Mouse (Mus musculus): Measurements from ENCODE around the gene Phc3. TPM values are rescaled to one million over a fixed set of nuclear protein-coding genes. Genes with fewer than 3 reads are reported as not detected.

Phc3 gene
- polyA plus RNA-seq, 1 experiment = 4.6 TPM

GRCm38 (mm10) chr3:30958709-30959108 lies 10.5 kb downstream of the Phc3 start:
- no peak overlapping the region for H3ac ChIP-seq (ENCODE audit: control insufficient read depth, insufficient read length, low read depth)
- H3K79me3 ChIP-seq (ENCODE audit: low read depth) = peaks cover 3% of the 10 kb centered on the region
- no peaks in the 10 kb centered on the region for H3K27me3 ChIP-seq (ENCODE audit: control insufficient read depth, insufficient read depth, insufficient read length)
- peaks cover 92% of the 10 kb centered on the region for H3K36me3 ChIP-seq (ENCODE audit: control insufficient read depth, insufficient read depth)
- peaks cover 7% of the 10 kb centered on the region for H3K79me2 ChIP-seq (ENCODE audit: control insufficient read depth, insufficient read depth)
- no peak for TF ChIP-seq MAX (IDR thresholded peaks at IDR 0.05)
- no peak for TF ChIP-seq CTCF (IDR thresholded peaks at IDR 0.05; ENCODE audit: control insufficient read depth, insufficient read depth, insufficient read length)
- no peak for TF ChIP-seq FOSL1 (IDR thresholded peaks at IDR 0.05; ENCODE audit: insufficient read depth, low read length, poor library complexity, severe bottlenecking)
- TF ChIP-seq MYOG (IDR thresholded peaks at IDR 0.05; ENCODE audit: control insufficient read depth, extremely low read depth, insufficient read length) = no peak
- TF ChIP-seq CEBPB (IDR thresholded peaks at IDR 0.05; ENCODE audit: low read depth) = no peak
- TF ChIP-seq MYOD1 (IDR thresholded peaks at IDR 0.05; ENCODE audit: control insufficient read depth, insufficient read length, low read depth) = no peak
- TF ChIP-seq USF1 (IDR thresholded peaks at IDR 0.05; ENCODE audit: low read depth) = no peak
- no peak overlapping the region for H3K4me3 ChIP-seq (ENCODE audit: insufficient read depth, poor library complexity, severe bottlenecking)

- H3K36me3 ChIP-seq (ENCODE audit: control insufficient read depth, insufficient read depth) = peaks cover 88% of the 10 kb centered on the region
- no peak overlapping the region for H3K4me3 ChIP-seq (ENCODE audit: insufficient read depth, poor library complexity, severe bottlenecking)
- TF ChIP-seq MAX (IDR thresholded peaks at IDR 0.05) = no peak
- TF ChIP-seq FOSL1 (IDR thresholded peaks at IDR 0.05; ENCODE audit: insufficient read depth, low read length, poor library complexity, severe bottlenecking) = no peak
- TF ChIP-seq CEBPB (IDR thresholded peaks at IDR 0.05; ENCODE audit: low read depth) = no peak
- TF ChIP-seq USF1 (IDR thresholded peaks at IDR 0.05; ENCODE audit: low read depth) = no peak
- no peak for TF ChIP-seq CTCF (IDR thresholded peaks at IDR 0.05; ENCODE audit: control insufficient read depth, insufficient read depth, insufficient read length)
- TF ChIP-seq MYOD1 (IDR thresholded peaks at IDR 0.05; ENCODE audit: control insufficient read depth, insufficient read length, low read depth) = no peak
- no peak for TF ChIP-seq MYOG (IDR thresholded peaks at IDR 0.05; ENCODE audit: control insufficient read depth, extremely low read depth, insufficient read length)
- H3K79me2 ChIP-seq (ENCODE audit: control insufficient read depth, insufficient read depth) = no peaks in the 10 kb centered on the region
- no peaks in the 10 kb centered on the region for H3K27me3 ChIP-seq (ENCODE audit: control insufficient read depth, insufficient read depth, insufficient read length)
- H3K79me3 ChIP-seq (ENCODE audit: low read depth) = peaks cover 1% of the 10 kb centered on the region
- H3ac ChIP-seq (ENCODE audit: control insufficient read depth, insufficient read length, low read depth) = no peak overlapping the region
Measured at GRCm38 (mm10) chr3:30956327-30956726, 12.9 kb downstream of the Phc3 start.

- H3K79me3 ChIP-seq (ENCODE audit: low read depth) = peaks cover 1% of the 10 kb centered on the region
- H3K4me3 ChIP-seq (ENCODE audit: insufficient read depth, poor library complexity, severe bottlenecking) = no peak overlapping the region
- no peaks in the 10 kb centered on the region for H3K27me3 ChIP-seq (ENCODE audit: control insufficient read depth, insufficient read depth, insufficient read length)
- H3K36me3 ChIP-seq (ENCODE audit: control insufficient read depth, insufficient read depth) = peaks cover 79% of the 10 kb centered on the region
- H3K79me2 ChIP-seq (ENCODE audit: control insufficient read depth, insufficient read depth) = no peaks in the 10 kb centered on the region
- TF ChIP-seq USF1 (IDR thresholded peaks at IDR 0.05; ENCODE audit: low read depth) (no peak), CEBPB (IDR thresholded peaks at IDR 0.05; ENCODE audit: low read depth) (no peak), MYOD1 (IDR thresholded peaks at IDR 0.05; ENCODE audit: control insufficient read depth, insufficient read length, low read depth) (no peak)
- no peak overlapping the region for H3ac ChIP-seq (ENCODE audit: control insufficient read depth, insufficient read length, low read depth)
Measured at GRCm38 (mm10) chr3:30952273-30953070, 16.7 kb downstream of the Phc3 start.

DNA sequence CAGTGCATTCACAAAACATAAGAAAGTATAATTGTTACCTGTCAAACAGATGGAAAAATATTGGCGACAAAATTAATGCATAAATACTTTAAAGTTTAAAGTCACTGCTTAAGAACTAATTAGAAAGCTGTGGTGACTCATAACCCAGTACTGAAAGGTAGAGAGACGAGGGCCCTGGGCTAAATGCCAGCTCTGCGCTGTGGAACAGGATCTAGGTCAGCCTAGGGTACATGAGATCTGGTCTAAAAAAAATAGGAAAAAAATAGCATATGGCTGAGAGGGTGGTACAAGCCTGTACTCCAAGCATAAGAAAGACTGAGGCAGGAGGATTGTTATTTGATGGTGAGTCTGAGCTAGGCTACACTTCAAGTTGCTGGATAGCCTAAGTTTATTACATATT lies 17.6 kb downstream of the Phc3 start:
- Histone ChIP-seq H3K4me3 (ENCODE audit: insufficient read depth, poor library complexity, severe bottlenecking) (no peak overlapping the region), H3K79me3 (ENCODE audit: low read depth) (peaks cover 1% of the 10 kb centered on the region), H3K36me3 (ENCODE audit: control insufficient read depth, insufficient read depth) (peaks cover 82% of the 10 kb centered on the region), H3ac (ENCODE audit: control insufficient read depth, insufficient read length, low read depth) (no peak overlapping the region), H3K79me2 (ENCODE audit: control insufficient read depth, insufficient read depth) (no peaks in the 10 kb centered on the region), H3K27me3 (ENCODE audit: control insufficient read depth, insufficient read depth, insufficient read length) (no peaks in the 10 kb centered on the region)
- TF ChIP-seq MYOD1 (IDR thresholded peaks at IDR 0.05; ENCODE audit: control insufficient read depth, insufficient read length, low read depth) (no peak), CTCF (IDR thresholded peaks at IDR 0.05; ENCODE audit: control insufficient read depth, insufficient read depth, insufficient read length) (no peak), USF1 (IDR thresholded peaks at IDR 0.05; ENCODE audit: low read depth) (no peak), FOSL1 (IDR thresholded peaks at IDR 0.05; ENCODE audit: insufficient read depth, low read length, poor library complexity, severe bottlenecking) (no peak), CEBPB (IDR thresholded peaks at IDR 0.05; ENCODE audit: low read depth) (no peak), MYOG (IDR thresholded peaks at IDR 0.05; ENCODE audit: control insufficient read depth, extremely low read depth, insufficient read length) (no peak), MAX (IDR thresholded peaks at IDR 0.05) (no peak)

DNA sequence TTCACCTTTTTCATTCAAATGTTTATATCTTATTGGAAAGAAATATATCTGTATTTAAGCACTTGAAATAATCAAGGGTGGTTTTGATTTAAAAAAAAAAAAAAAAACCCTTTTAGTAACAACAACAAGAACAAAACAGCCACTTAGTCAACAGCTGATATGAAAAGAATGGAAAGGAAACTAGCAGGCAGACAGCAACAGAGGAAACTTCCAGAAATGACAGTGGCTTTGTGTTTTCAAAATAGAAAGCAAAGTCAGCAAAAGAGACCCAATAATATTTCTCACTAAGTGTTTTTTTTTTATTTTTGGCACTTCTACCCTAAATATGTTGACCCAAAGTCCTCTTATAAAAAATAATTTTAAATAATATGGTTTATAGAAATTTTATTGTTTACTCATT lies 34.8 kb downstream of the Phc3 start:
- Histone ChIP-seq H3K79me3 (ENCODE audit: low read depth) (peaks cover 1% of the 10 kb centered on the region), H3K79me2 (ENCODE audit: control insufficient read depth, insufficient read depth) (peaks cover 8% of the 10 kb centered on the region), H3K36me3 (ENCODE audit: control insufficient read depth, insufficient read depth) (peaks cover 62% of the 10 kb centered on the region), H3K27me3 (ENCODE audit: control insufficient read depth, insufficient read depth, insufficient read length) (no peaks in the 10 kb centered on the region), H3ac (ENCODE audit: control insufficient read depth, insufficient read length, low read depth) (no peak overlapping the region), H3K4me3 (ENCODE audit: insufficient read depth, poor library complexity, severe bottlenecking) (no peak overlapping the region)
- TF ChIP-seq FOSL1 (IDR thresholded peaks at IDR 0.05; ENCODE audit: insufficient read depth, low read length, poor library complexity, severe bottlenecking) (no peak), USF1 (IDR thresholded peaks at IDR 0.05; ENCODE audit: low read depth) (no peak), CEBPB (IDR thresholded peaks at IDR 0.05; ENCODE audit: low read depth) (no peak)

GRCm38 (mm10) chr3:30929828-30930227 lies 39.4 kb downstream of the Phc3 start:
- Histone ChIP-seq H3K79me2 (ENCODE audit: control insufficient read depth, insufficient read depth) (peaks cover 17% of the 10 kb centered on the region), H3K36me3 (ENCODE audit: control insufficient read depth, insufficient read depth) (peaks cover 50% of the 10 kb centered on the region), H3K4me3 (ENCODE audit: insufficient read depth, poor library complexity, severe bottlenecking) (no peak overlapping the region), H3K79me3 (ENCODE audit: low read depth) (peaks cover 4% of the 10 kb centered on the region), H3ac (ENCODE audit: control insufficient read depth, insufficient read length, low read depth) (no peak overlapping the region), H3K27me3 (ENCODE audit: control insufficient read depth, insufficient read depth, insufficient read length) (no peaks in the 10 kb centered on the region)
- TF ChIP-seq MAX (IDR thresholded peaks at IDR 0.05) (no peak), USF1 (IDR thresholded peaks at IDR 0.05; ENCODE audit: low read depth) (no peak), FOSL1 (IDR thresholded peaks at IDR 0.05; ENCODE audit: insufficient read depth, low read length, poor library complexity, severe bottlenecking) (no peak), MYOG (IDR thresholded peaks at IDR 0.05; ENCODE audit: control insufficient read depth, extremely low read depth, insufficient read length) (no peak), CEBPB (IDR thresholded peaks at IDR 0.05; ENCODE audit: low read depth) (no peak), CTCF (IDR thresholded peaks at IDR 0.05; ENCODE audit: control insufficient read depth, insufficient read depth, insufficient read length) (no peak), MYOD1 (IDR thresholded peaks at IDR 0.05; ENCODE audit: control insufficient read depth, insufficient read length, low read depth) (no peak)

All from C2C12 (cell line).